Comparison of ENCODE assay signal across 8 mouse cellular contexts in the genomic region with DNA sequence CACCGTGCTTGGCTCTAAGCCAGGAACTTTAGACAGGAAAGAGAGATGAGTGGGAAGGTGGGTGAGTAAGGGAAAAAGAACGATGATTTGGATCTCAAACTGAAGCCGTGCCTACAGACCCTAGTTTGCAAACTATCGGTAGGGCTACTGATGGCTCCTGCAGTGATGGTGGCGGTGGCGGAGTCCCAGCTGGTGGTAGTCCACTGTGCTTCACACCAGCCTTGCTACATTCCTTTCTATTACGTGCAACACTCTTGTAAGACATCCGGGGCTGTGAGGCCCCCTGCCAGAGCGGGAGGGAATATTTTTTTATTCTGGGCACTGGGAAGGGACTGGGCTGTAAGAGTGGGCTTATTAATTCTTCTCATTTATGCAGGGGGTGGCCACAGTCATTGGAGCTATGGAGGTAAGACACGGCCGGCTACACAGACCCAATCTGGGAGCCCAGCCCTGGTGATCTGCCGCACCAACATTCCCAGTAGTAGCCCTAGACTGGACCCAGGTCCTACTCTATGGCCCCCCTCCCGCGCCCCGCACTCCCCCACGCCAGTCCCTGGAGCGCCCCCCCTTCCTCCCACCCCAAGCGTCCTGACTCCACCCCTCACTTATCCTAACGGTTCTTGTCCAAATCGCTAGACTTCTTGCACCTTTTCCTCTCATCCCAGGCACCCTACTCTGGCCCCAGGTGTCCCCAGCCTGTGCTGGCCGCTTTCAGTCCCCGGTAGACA. TPM values are rescaled to one million over a fixed set of nuclear protein-coding genes. Genes with fewer than 3 reads are reported as not detected.
DNase-seq lines count a peak whose midpoint lies in the region; ATAC-seq lines count a peak whose summit lies in the region.

No protein-coding gene starts in this region.

- H3K4me1 ChIP-seq in heart, embryonic 16.5 days (ENCODE audit: control insufficient read depth, insufficient read depth, low read length), result peaks cover 18% of the 10 kb centered on the region
- peaks cover 38% of the 10 kb centered on the region for H3K4me1 ChIP-seq in embryonic facial prominence, embryonic 10.5 days
- peaks cover 30% of the 10 kb centered on the region for H3K4me1 ChIP-seq in intestine, embryonic 15.5 days (replicated peaks)

- DNase-seq in heart, postnatal 14 days, result no peak
- peak; percentile 45 for DNase-seq in embryonic facial prominence, embryonic 10.5 days (ENCODE audit: low spot score)
- DNase-seq in ovary, postnatal 14 days (ENCODE audit: low spot score), result no peak
- DNase-seq in left cerebral cortex, adult 8-10 months (ENCODE audit: low spot score in 2 of 2), result no peak
- no peak for DNase-seq in gastrocnemius, postnatal 10 days

- 5% methylated on average over 22 of the region's 22 CpGs for WGBS in heart, embryonic 16.5 days
- 13% methylated on average over 22 of the region's 22 CpGs for WGBS in embryonic facial prominence, embryonic 10.5 days
- WGBS in intestine, embryonic 15.5 days, result 6% methylated on average over 22 of the region's 22 CpGs

- peak overlapping the region; percentile 84 for H3K4me2 ChIP-seq in heart, embryonic 16.5 days (ENCODE audit: low read depth, low read length)
- peak overlapping the region; percentile 87 for H3K4me2 ChIP-seq in intestine, embryonic 15.5 days (replicated peaks)

- peak; percentile 46 for ATAC-seq in heart, embryonic 16.5 days (replicated peaks; ENCODE audit: extremely low read depth, insufficient read depth, low FRiP score)
- ATAC-seq in intestine, embryonic 15.5 days, result peak; percentile 37
- ATAC-seq in megakaryocyte-erythroid progenitor cell, adult 5-6 weeks (replicated peaks; ENCODE audit: low FRiP score, low TSS enrichment, poor library complexity, severe bottlenecking), result peak; percentile 38; the same call in 1 of the 2 replicates

- H3K9me3 ChIP-seq in heart, embryonic 16.5 days (replicated peaks; ENCODE audit: control insufficient read depth, low read length), result no peaks in the 10 kb centered on the region
- no peaks in the 10 kb centered on the region for H3K9me3 ChIP-seq in embryonic facial prominence, embryonic 10.5 days
- no peaks in the 10 kb centered on the region for H3K9me3 ChIP-seq in intestine, embryonic 15.5 days

- H3K4me3 ChIP-seq in heart, embryonic 16.5 days (ENCODE audit: low read length), result peak overlapping the region; percentile 70
- peak overlapping the region; percentile 60 for H3K4me3 ChIP-seq in embryonic facial prominence, embryonic 10.5 days
- peak overlapping the region; percentile 53 for H3K4me3 ChIP-seq in intestine, embryonic 15.5 days (replicated peaks)

- intact Hi-C loops in heart, postnatal 14 days (cut with DNase I), result no loop called here

- no peaks in the 10 kb centered on the region for H3K36me3 ChIP-seq in heart, embryonic 16.5 days (ENCODE audit: control insufficient read depth, insufficient read depth)
- H3K36me3 ChIP-seq in embryonic facial prominence, embryonic 10.5 days (replicated peaks), result no peaks in the 10 kb centered on the region
- H3K36me3 ChIP-seq in intestine, embryonic 15.5 days, result no peaks in the 10 kb centered on the region

- H3K27me3 ChIP-seq in heart, embryonic 16.5 days (ENCODE audit: control insufficient read depth, insufficient read depth, low read length), result no peaks in the 10 kb centered on the region
- H3K27me3 ChIP-seq in embryonic facial prominence, embryonic 10.5 days (replicated peaks; ENCODE audit: low read depth, poor library complexity, severe bottlenecking), result peaks cover 59% of the 10 kb centered on the region
- H3K27me3 ChIP-seq in intestine, embryonic 15.5 days (replicated peaks), result no peaks in the 10 kb centered on the region

- peak overlapping the region; percentile 74 for H3K27ac ChIP-seq in heart, embryonic 16.5 days (ENCODE audit: low read length)
- peak overlapping the region; percentile 79 for H3K27ac ChIP-seq in embryonic facial prominence, embryonic 10.5 days (replicated peaks)
- H3K27ac ChIP-seq in intestine, embryonic 15.5 days, result peak overlapping the region; percentile 41

- H3K9ac ChIP-seq in heart, embryonic 16.5 days (ENCODE audit: low read length), result peak overlapping the region; percentile 84
- H3K9ac ChIP-seq in intestine, embryonic 15.5 days, result peak overlapping the region; percentile 58

RNA-seq across cellular contexts. Expression of gene Car9, which starts 1.3 kb away (rescaled TPM):
- polyA plus RNA-seq in heart, embryonic 16.5 days (2015; fragmentation: Nextera tagmentation; extraction: Ambion mirVana), result 3.5 and 3.8 TPM in 2 replicates
- total RNA-seq in heart, postnatal 14 days (2021), result under 1 TPM; 0.17 TPM
- polyA plus RNA-seq in embryonic facial prominence, embryonic 10.5 days (2016; fragmentation: Nextera tagmentation; extraction: Ambion mirVana), result 0.96 and 1.0 TPM in 2 replicates
- polyA plus RNA-seq in intestine, embryonic 15.5 days (2015; fragmentation: Nextera tagmentation; extraction: Ambion mirVana), result 18.0 and 30.0 TPM in 2 replicates
- total RNA-seq in megakaryocyte-erythroid progenitor cell, adult 5-6 weeks (2014; fragmentation: Nextera tagmentation), result 3.6 and 11.8 TPM in 2 replicates
- total RNA-seq in megakaryocyte-erythroid progenitor cell, adult 5-6 weeks (2017), result 2.1 and 3.3 TPM in 2 replicates
- 1 to 10 TPM; 2.1 to 5.1 (median 2.8) TPM for total RNA-seq in left cerebral cortex, adult 8-10 months (2022)
- 1 to 10 TPM; 2.8 TPM for total RNA-seq in gastrocnemius, postnatal 10 days (2021)

RNA-seq across cellular contexts. Expression of gene Arhgef39, which starts 8.6 kb away (rescaled TPM):
- polyA plus RNA-seq in heart, embryonic 16.5 days (2015; fragmentation: Nextera tagmentation; extraction: Ambion mirVana), result 38.9 and 43.4 TPM in 2 replicates
- total RNA-seq in heart, postnatal 14 days (2021), result 1 to 10 TPM; 1.6 to 2.8 TPM
- polyA plus RNA-seq in embryonic facial prominence, embryonic 10.5 days (2016; fragmentation: Nextera tagmentation; extraction: Ambion mirVana), result 44.1 and 48.2 TPM in 2 replicates
- 45.2 and 48.6 TPM in 2 replicates for polyA plus RNA-seq in intestine, embryonic 15.5 days (2015; fragmentation: Nextera tagmentation; extraction: Ambion mirVana)
- total RNA-seq in megakaryocyte-erythroid progenitor cell, adult 5-6 weeks (2014; fragmentation: Nextera tagmentation), result 44.3 and 50.3 TPM in 2 replicates
- 27.2 and 32.7 TPM in 2 replicates for total RNA-seq in megakaryocyte-erythroid progenitor cell, adult 5-6 weeks (2017)
- total RNA-seq in left cerebral cortex, adult 8-10 months (2022), result 1 to 10 TPM; 1.2 to 2.2 (median 1.6) TPM
- total RNA-seq in gastrocnemius, postnatal 10 days (2021), result 1 to 10 TPM; 2.8 to 3.8 TPM

RNA-seq across cellular contexts. Expression of gene Ccdc107, which starts 15.4 kb away (rescaled TPM):
- polyA plus RNA-seq in heart, embryonic 16.5 days (2015; fragmentation: Nextera tagmentation; extraction: Ambion mirVana), result 76.9 and 81.5 TPM in 2 replicates
- total RNA-seq in heart, postnatal 14 days (2021), result 10 to 100 TPM; 25.9 to 27.1 TPM
- 45.2 and 46.6 TPM in 2 replicates for polyA plus RNA-seq in embryonic facial prominence, embryonic 10.5 days (2016; fragmentation: Nextera tagmentation; extraction: Ambion mirVana)
- polyA plus RNA-seq in intestine, embryonic 15.5 days (2015; fragmentation: Nextera tagmentation; extraction: Ambion mirVana), result 98.8 and 102 TPM in 2 replicates
- 28.8 and 47.9 TPM in 2 replicates for total RNA-seq in megakaryocyte-erythroid progenitor cell, adult 5-6 weeks (2014; fragmentation: Nextera tagmentation)
- 44.6 and 46.3 TPM in 2 replicates for total RNA-seq in megakaryocyte-erythroid progenitor cell, adult 5-6 weeks (2017)
- 10 to 100 TPM; 26.5 to 37.8 (median 30.1) TPM for total RNA-seq in left cerebral cortex, adult 8-10 months (2022)
- 10 to 100 TPM; 23.4 to 24.1 TPM for total RNA-seq in gastrocnemius, postnatal 10 days (2021)

RNA-seq across cellular contexts. Expression of gene Tpm2, which starts 15.5 kb away (rescaled TPM):
- 162 and 177 TPM in 2 replicates for polyA plus RNA-seq in heart, embryonic 16.5 days (2015; fragmentation: Nextera tagmentation; extraction: Ambion mirVana)
- 10 to 100 TPM; 34.2 to 38.5 TPM for total RNA-seq in heart, postnatal 14 days (2021)
- polyA plus RNA-seq in embryonic facial prominence, embryonic 10.5 days (2016; fragmentation: Nextera tagmentation; extraction: Ambion mirVana), result 59.4 and 61.1 TPM in 2 replicates
- 510 and 514 TPM in 2 replicates for polyA plus RNA-seq in intestine, embryonic 15.5 days (2015; fragmentation: Nextera tagmentation; extraction: Ambion mirVana)
- total RNA-seq in megakaryocyte-erythroid progenitor cell, adult 5-6 weeks (2014; fragmentation: Nextera tagmentation), result not detected in 2 replicates
- total RNA-seq in megakaryocyte-erythroid progenitor cell, adult 5-6 weeks (2017), result 0.09 TPM in 1 of 2 replicates, not detected in the other
- 10 to 100 TPM; 11.7 to 14.4 (median 13.8) TPM for total RNA-seq in left cerebral cortex, adult 8-10 months (2022)
- 1,000 to 10,000 TPM; 8,012 to 8,431 TPM for total RNA-seq in gastrocnemius, postnatal 10 days (2021)

RNA-seq across cellular contexts. Expression of gene Sit1, which starts 24.6 kb away (rescaled TPM):
- 2.0 and 3.9 TPM in 2 replicates for polyA plus RNA-seq in heart, embryonic 16.5 days (2015; fragmentation: Nextera tagmentation; extraction: Ambion mirVana)
- 1 to 10 TPM in 1 of 2 experiments, not detected in 1; 1.4 TPM for total RNA-seq in heart, postnatal 14 days (2021)
- not detected in 2 replicates for polyA plus RNA-seq in embryonic facial prominence, embryonic 10.5 days (2016; fragmentation: Nextera tagmentation; extraction: Ambion mirVana)
- not detected in 2 replicates for polyA plus RNA-seq in intestine, embryonic 15.5 days (2015; fragmentation: Nextera tagmentation; extraction: Ambion mirVana)
- total RNA-seq in megakaryocyte-erythroid progenitor cell, adult 5-6 weeks (2014; fragmentation: Nextera tagmentation), result 0.61 TPM in 1 of 2 replicates, not detected in the other
- not detected in 2 replicates for total RNA-seq in megakaryocyte-erythroid progenitor cell, adult 5-6 weeks (2017)
- total RNA-seq in left cerebral cortex, adult 8-10 months (2022), result under 1 TPM in 1 of 4 experiments, not detected in 3; 0.46 TPM
- not detected for total RNA-seq in gastrocnemius, postnatal 10 days (2021)

Comparison
In these comparisons a context has a peak if more than half of its experiments do, and no peak if none do; other contexts are left out.
1. RNA of gene Arhgef39, which starts 8.6 kb away (total RNA-seq): 27.2 to 50.3 TPM in megakaryocyte-erythroid progenitor cell, adult 5-6 weeks; 2.8 to 3.8 TPM in gastrocnemius, postnatal 10 days, 1.6 to 2.8 TPM in heart, postnatal 14 days and 1.2 to 2.2 TPM in left cerebral cortex, adult 8-10 months; every median in the first group is over 4 times any median in the second.
2. Peak in every context shown above with its lines, with median percentiles within 50 percentile points of each other: ATAC-seq, H3K27ac ChIP-seq and H3K4me3 ChIP-seq.